Mouse (Mus musculus) v-Abl transformed pro-B cells (cell line): ENCODE results near the gene Ttpal.

ENCODE experiments used
- in situ Hi-C, 2 experiments: fragments of 400-800 bp; cut with MboI; formaldehyde crosslinking; loops; one replicate each; pipeline ENCODE4 v1.15.1; 2025; ENCODE audit not compliant: unreplicated experiment in 2 of 2

Ttpal gene

DNA sequence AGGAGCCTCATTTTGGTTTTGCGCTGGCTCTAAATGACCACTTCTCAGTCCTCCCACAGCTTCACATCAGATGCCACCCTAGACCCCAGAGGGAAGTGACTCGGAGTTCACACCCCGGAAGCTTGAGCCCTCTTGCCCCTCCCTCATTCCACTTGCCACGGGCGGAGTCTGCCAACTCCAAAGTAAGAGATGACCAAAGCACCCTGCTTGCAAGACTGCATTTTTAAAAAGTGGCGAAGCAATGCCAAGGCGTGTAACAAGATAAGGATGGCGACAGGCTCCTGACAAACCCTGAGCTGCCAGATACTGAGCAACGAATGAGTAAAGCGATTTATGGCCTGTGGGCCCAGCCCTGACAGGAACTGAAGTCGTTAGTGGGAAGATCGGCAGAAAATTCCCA lies 11.9 kb upstream of the Ttpal start:
- in situ Hi-C loops, result no loop called here

GRCm38 (mm10) chr2:163590996-163591395 lies 11.1 kb upstream of the Ttpal start:
- in situ Hi-C loops, result no loop called here

GRCm38 (mm10) chr2:163592084-163592483 lies 10.0 kb upstream of the Ttpal start:
- in situ Hi-C loops, result no loop called here

- in situ Hi-C loops, result no loop called here
These were observed 8.4 kb upstream of the Ttpal start for GRCm38 (mm10) chr2:163593636-163594282.

GRCm38 (mm10) chr2:163595119-163595518 lies 7.0 kb upstream of the Ttpal start:
- in situ Hi-C loops, result loop anchor here in 1 of 2 experiments (5.0 kb wide), 1 partner anchor 63 kb away; no protein-coding TSS in a partner anchor

GRCm38 (mm10) chr2:163596057-163596872 lies 5.8 kb upstream of the Ttpal start:
- in situ Hi-C loops, result loop anchor here in 1 of 2 experiments (5.0 kb wide), 1 partner anchor 64 kb away; no protein-coding TSS in a partner anchor

- in situ Hi-C loops, result loop anchor here in 1 of 2 experiments (5.0 kb wide), 1 partner anchor 65 kb away; no protein-coding TSS in a partner anchor
These were observed 5.3 kb upstream of the Ttpal start for GRCm38 (mm10) chr2:163596873-163597155.

- in situ Hi-C loops, result loop anchor here in 1 of 2 experiments (5.0 kb wide), 1 partner anchor 65 kb away; no protein-coding TSS in a partner anchor
These were observed 4.5 kb upstream of the Ttpal start for GRCm38 (mm10) chr2:163597661-163598060.

DNA sequence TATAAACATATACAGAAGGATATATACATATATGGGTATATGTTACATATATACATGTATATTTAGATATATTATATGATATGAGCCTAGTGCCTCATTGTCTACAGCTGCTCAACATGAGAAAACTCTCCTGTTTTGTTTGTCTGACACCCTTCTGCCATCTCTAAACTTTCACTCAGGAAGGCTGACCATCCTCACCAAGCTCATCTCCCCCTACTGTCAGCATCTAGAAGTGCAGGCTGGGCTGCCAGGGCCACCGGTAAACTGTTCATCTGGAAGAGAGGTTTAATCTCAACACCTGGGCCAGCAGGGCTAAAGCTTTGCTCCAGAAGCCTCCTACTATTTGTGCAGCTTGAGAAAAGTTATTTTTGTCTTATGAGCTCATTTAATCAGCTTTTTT lies 2.9 kb upstream of the Ttpal start:
- in situ Hi-C loops, result loop anchor here in 1 of 2 experiments (5.0 kb wide), 1 partner anchor 67 kb away; no protein-coding TSS in a partner anchor

DNA sequence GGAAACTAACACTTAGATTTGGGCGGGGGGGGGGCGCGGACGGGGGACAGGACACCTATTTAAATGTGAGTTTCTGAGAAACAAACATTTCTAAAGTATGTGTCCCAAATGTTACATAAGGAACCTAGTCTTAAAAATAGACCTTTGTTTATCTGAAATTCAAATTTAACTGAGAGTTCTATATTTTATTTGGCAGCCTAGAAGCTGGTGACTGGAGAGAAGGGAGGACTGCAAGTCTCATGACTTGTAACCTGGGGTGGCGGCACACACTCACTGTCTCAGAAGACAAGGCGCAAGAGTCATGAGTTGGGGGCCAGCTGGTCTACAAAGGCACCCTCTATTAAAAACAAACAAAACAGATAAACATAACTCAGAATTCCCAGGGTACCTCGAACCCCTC lies 1.0 kb upstream of the Ttpal start:
- in situ Hi-C loops, result loop anchor here in 1 of 2 experiments (25.0 kb wide), 1 partner anchor 111 kb away; no protein-coding TSS in a partner anchor

- in situ Hi-C loops, result loop anchor here in 1 of 2 experiments (25.0 kb wide), 1 partner anchor 111 kb away; no protein-coding TSS in a partner anchor
These were observed 408 bp upstream of the Ttpal start for GRCm38 (mm10) chr2:163601712-163602100.

GRCm38 (mm10) chr2:163606161-163606560 lies 4.0 kb downstream of the Ttpal start:
- in situ Hi-C loops, result loop anchor here in 1 of 2 experiments (25.0 kb wide), 1 partner anchor 106 kb away; no protein-coding TSS in a partner anchor

DNA sequence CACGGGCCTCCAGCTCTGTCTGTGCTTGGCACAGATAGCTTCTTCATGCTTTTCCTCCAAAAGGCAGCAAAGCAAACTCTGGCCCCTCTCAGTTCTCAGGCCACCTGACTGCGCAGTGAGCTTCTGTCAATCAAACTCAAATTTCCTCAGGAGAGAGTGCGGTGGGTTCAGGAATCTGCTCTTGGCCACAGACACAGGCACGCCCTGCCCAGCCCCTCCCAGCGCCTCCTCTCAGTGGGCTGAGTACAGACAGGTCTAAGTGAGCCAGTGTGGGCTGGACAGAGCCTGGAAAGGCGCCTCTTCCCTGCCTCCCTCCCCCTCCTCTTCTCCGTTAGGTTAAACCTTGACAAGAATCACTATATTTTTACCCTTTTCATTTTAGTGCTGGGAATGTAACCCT lies 5.9 kb downstream of the Ttpal start:
- in situ Hi-C loops, result loop anchor here in 1 of 2 experiments (25.0 kb wide), 1 partner anchor 104 kb away; no protein-coding TSS in a partner anchor

GRCm38 (mm10) chr2:163609281-163609975 lies 7.3 kb downstream of the Ttpal start:
- in situ Hi-C loops, result loop anchor here in 1 of 2 experiments (25.0 kb wide), 1 partner anchor 103 kb away; no protein-coding TSS in a partner anchor

DNA sequence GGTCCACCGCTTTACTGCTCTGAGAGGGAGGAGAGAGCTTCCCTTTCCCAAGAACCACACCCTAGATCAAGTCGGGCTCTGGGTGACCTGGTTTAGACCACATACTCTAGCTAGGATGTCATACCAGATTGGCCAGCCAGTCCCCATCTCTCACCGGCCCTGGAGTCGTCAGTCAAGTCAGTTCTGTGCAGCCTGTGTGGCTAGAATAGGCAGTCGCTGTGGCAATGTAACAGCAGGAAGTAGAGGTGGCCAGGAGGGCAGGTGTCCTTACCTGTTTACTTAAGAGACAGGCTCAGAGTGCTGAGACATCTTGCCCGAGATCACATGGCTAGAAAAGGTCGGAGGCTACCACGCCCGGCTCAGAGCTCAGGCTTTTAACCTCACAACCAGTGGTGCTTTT lies 9.1 kb downstream of the Ttpal start:
- in situ Hi-C loops, result loop anchor here in 1 of 2 experiments (25.0 kb wide), 1 partner anchor 101 kb away; no protein-coding TSS in a partner anchor

DNA sequence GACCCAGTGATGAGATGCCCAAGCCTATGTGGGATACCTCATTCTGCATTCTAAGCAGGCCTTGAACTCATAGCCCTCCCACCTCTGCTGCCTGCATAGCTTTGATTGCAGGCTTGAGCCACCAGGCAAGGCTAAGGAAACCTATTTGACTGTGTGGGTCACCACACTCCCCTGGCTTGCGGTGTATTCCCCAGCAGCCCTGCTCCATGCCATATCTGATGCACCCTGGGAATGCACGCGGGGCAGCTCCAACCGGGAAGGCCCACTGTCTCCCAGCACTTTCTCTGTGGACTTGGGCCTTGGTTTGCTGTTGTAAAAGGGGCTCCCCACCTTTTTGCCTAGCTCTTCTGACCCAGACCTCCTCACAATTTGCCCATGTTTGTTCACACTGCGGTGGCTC lies 11.1 kb downstream of the Ttpal start:
- in situ Hi-C loops, result loop anchor here in 1 of 2 experiments (25.0 kb wide), 1 partner anchor 99 kb away; no protein-coding TSS in a partner anchor

DNA sequence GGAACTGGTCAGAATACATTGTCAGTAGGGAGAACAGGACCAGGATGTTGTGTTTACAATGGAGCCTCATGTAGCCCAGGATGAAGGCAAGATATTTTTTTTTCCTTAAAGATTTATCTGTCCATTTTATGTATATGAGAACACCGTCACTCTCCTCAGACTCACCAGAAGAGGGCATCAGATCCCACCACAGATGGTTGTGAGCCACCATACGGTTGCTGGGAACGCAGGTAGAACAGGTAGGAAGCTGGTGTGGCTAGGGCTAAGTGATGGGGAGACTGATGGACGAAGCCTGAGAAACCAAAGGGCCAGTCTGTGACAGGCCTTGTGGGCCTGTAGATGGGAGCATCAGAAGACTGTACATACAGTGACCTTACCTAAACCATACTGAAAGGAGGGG lies 11.9 kb downstream of the Ttpal start:
- in situ Hi-C loops, result loop anchor here in 1 of 2 experiments (25.0 kb wide), 1 partner anchor 98 kb away; no protein-coding TSS in a partner anchor

- in situ Hi-C loops, result loop anchor here in 1 of 2 experiments (25.0 kb wide), 1 partner anchor 97 kb away; no protein-coding TSS in a partner anchor
These were observed 13.3 kb downstream of the Ttpal start for GRCm38 (mm10) chr2:163615401-163615800.

GRCm38 (mm10) chr2:163615906-163616651 lies 14.0 kb downstream of the Ttpal start:
- in situ Hi-C loops, result loop anchor here in 1 of 2 experiments (25.0 kb wide), 1 partner anchor 96 kb away; no protein-coding TSS in a partner anchor
